Mouse (Mus musculus) thymus, postnatal 0 days (tissue): ENCODE data around the gene Avpr2. TPM values are rescaled to one million over a fixed set of nuclear protein-coding genes. Genes with fewer than 3 reads are reported as not detected.

Source experiments
- DNase-seq: peaks from one replicate; pipeline ENCODE4 v3.0.0-alpha.2; 2015; ENCODE audit warnings: low spot score
- polyA plus RNA-seq: library from polyadenylated mRNA; unstranded; fragments of >200 nt; fragmentation: Nextera tagmentation; extraction: Ambion mirVana; gene quantifications from 2 replicates; pipeline ENCODE4 v1.2.1, GENCODE M21; 2015

The Avpr2 gene
- polyA plus RNA-seq, 1 experiment from 2014 or later: 2.1 TPM

GRCm38 (mm10) chrX:73914827-73915703 is 23.2 kb downstream of the Avpr2 start:
- DNase-seq: peak; percentile 94

DNA sequence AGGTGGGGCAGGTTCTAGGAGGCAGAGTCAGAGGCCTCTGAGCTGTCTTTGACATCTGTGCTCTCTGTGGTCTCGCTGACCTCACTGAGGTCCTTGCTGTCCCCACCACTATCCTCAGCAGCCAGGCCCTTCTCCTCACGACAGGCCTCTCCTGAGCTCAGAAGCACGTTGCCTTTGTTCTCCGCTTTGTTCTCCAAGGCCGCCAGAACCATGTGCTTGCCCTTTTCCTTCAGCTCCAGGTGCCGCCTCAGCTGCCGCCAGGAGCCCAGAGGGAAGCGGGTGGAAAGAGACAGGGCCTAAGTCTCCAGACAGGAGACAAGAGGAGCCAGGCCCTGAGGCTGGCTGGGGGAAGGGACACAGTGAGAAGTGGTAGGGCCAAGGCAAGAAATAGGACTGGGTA is 25.0 kb downstream of the Avpr2 start:
- no peak for DNase-seq

GRCm38 (mm10) chrX:73918631-73919030 is 26.7 kb downstream of the Avpr2 start:
- DNase-seq: no peak

DNA sequence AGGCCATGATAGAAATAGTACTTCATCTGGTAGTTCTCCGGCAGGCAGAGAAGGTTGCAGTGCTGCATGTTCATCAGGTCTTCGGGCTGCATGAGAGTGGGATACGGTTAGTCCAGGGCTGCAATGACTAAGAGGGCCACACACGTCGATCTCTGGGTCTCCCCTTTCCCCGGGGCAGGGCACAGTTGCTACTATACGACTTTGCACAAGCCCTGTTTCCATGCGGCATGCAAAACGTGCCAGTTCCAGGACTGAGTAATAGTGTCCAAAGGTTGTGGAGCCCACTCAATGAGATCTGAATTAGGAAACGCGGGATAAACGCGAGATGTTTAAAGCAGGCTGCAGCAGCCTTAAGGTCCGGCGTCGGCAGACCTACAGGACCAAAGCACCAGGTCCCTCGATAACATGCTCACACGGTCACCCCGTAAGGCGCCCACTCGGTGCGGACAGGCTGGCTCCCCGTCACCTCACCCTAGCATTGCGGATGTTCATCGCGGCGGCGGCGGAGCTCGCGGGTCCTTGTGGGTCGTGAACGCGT is 29.5 kb downstream of the Avpr2 start:
- no peak for DNase-seq

GRCm38 (mm10) chrX:73921823-73922549 is 30.1 kb downstream of the Avpr2 start, which contains the start of the genes Arhgap4 and Naa10:
Gene Arhgap4 (minus strand): TSS chrX:73921870.
Gene Naa10 (minus strand): TSS chrX:73921944.
- DNase-seq: peak; percentile 85

DNA sequence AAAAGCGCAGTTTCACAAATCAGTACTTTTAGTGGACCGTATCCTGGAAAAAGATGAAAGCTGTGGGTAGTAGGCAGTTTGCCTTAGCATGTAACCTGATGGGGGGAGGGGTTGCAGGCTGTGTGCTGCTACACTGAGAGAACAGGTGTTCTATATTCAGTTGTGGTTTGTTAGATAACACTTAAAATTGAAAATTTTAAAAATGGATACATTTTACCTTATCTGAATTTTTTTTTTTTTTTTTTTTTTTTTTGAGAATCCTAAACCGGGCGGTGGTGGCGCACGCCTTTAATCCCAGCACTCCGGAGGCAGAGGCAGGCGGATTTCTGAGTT is 30.6 kb downstream of the Avpr2 start:
- DNase-seq: peak; percentile 33

DNA sequence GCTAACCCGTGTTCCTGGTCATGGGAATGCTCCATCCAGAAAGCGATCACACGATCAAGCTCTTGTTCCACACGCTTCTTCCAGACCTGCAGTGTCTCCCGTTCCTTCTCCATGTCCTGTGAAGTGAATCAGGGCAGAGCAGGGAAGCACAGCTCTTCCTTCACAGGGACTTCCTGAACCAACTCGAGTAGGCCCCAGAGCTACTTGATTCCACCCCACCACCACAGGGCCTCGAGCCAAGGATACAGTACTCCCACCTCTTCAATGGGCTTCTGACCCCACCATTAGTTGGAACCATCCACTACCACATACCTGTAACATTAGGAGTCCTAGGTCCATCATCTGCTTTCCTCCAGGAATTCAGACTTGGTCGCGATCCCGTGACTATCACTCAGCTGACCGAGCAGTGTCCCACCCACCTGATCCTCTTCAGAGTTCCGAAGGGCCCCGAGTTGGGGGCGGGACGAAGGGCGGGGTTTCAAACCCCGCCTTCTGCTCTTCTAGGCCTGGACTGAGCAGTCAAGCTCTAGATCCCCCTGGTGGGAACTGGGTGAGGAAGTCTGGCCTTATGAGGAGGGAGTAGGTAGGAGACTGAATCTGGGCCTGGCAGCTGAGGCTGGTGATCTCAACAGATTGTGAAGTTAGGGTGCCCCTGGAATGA is 38.6 kb downstream of the Avpr2 start, which contains the start of gene Renbp:
Gene Renbp (minus strand): TSS at position 449 of the 661 bp plus-strand sequence.
- DNase-seq: peak; percentile 51

- no peak for DNase-seq
These were observed 40.0 kb downstream of the Avpr2 start for GRCm38 (mm10) chrX:73931871-73932270.

- no peak for DNase-seq
These were observed 50.0 kb downstream of the Avpr2 start for GRCm38 (mm10) chrX:73941860-73942259.

GRCm38 (mm10) chrX:73942294-73942693 is 50.4 kb downstream of the Avpr2 start:
- no peak for DNase-seq

Other genes starting within 250 kb of the Avpr2 start
- gene Pnck, start 232.0 kb upstream of the Avpr2 start, polyA plus RNA-seq: 5.4 and 6.4 TPM in 2 replicates
- 5.1 TPM in 2 replicates for gene Slc6a8, start 219.0 kb upstream of the Avpr2 start, polyA plus RNA-seq
- 292 and 314 TPM in 2 replicates for gene Bcap31, start 175.9 kb upstream of the Avpr2 start, polyA plus RNA-seq
- gene Abcd1, start 175.5 kb upstream of the Avpr2 start, polyA plus RNA-seq: 29.4 and 34.3 TPM in 2 replicates
- 0.09 and 0.10 TPM in 2 replicates for gene Plxnb3, start 135.0 kb upstream of the Avpr2 start, polyA plus RNA-seq
- gene Srpk3, start 117.7 kb upstream of the Avpr2 start, polyA plus RNA-seq: 1.1 and 1.4 TPM in 2 replicates
- 191 and 203 TPM in 2 replicates for gene Idh3g, start 105.2 kb upstream of the Avpr2 start, polyA plus RNA-seq
- 235 and 241 TPM in 2 replicates for gene Ssr4, start 105.1 kb upstream of the Avpr2 start, polyA plus RNA-seq
- gene Pdzd4, start 67.1 kb upstream of the Avpr2 start, polyA plus RNA-seq: 0.17 and 0.26 TPM in 2 replicates
- gene L1cam, start 4.0 kb downstream of the Avpr2 start, polyA plus RNA-seq: 0.29 and 0.31 TPM in 2 replicates
- gene Arhgap4, start 29.8 kb downstream of the Avpr2 start, polyA plus RNA-seq: 71.5 and 74.1 TPM in 2 replicates
- gene Naa10, start 29.8 kb downstream of the Avpr2 start, polyA plus RNA-seq: 212 and 213 TPM in 2 replicates
- gene Renbp, start 38.7 kb downstream of the Avpr2 start, polyA plus RNA-seq: 43.5 and 43.7 TPM in 2 replicates
- gene Hcfc1, start 74.3 kb downstream of the Avpr2 start, polyA plus RNA-seq: 47.2 and 55.7 TPM in 2 replicates
- gene Irak1, start 131.8 kb downstream of the Avpr2 start, polyA plus RNA-seq: 33.4 and 36.2 TPM in 2 replicates
- not detected in 2 replicates for gene Opn1mw, start 235.4 kb downstream of the Avpr2 start, polyA plus RNA-seq
- 16.6 and 16.7 TPM in 2 replicates for gene Mecp2, start 243.3 kb downstream of the Avpr2 start, polyA plus RNA-seq